Mouse (Mus musculus) left cerebral cortex, adult 2 months (tissue): ENCODE measurements at regions not wholly inside any gene's neighbourhood (a gene's known extent, or its start where the extent isn't known, plus 50 kb on each side); places are given as distances from the start of the nearest gene placed in this dataset.

ENCODE experiments used
- DNase-seq, 2 experiments: peaks; one replicate each; pipeline ENCODE4 v3.0.0; 2021 to 2022; ENCODE audit warnings: low spot score in 2 of 2, mixed read lengths in 1 of 2; ENCODE audit errors: extremely low spot score in 1 of 2
- H3K27ac ChIP-seq: fragments of 200-600 bp; 2 replicates; pipeline ENCODE4 v1.8.1; 2022
- H3K4me3 ChIP-seq: fragments of 200-600 bp; 2 replicates; pipeline ENCODE4 v1.8.1; 2022
- CTCF ChIP-seq: fragments of 200-600 bp; IDR thresholded peaks from 2 replicates; pipeline ENCODE4 v1.8.1; 2022; ENCODE audit warnings: antibody characterized with exemption, mild to moderate bottlenecking, moderate library complexity
- intact Hi-C: fragments of 180-260 bp; cut with DNase I; formaldehyde crosslinking; loops from one replicate; pipeline ENCODE4 v1.15.1; 2025

- DNase-seq: no peak
- intact Hi-C loops: no loop called here
- H3K27ac ChIP-seq: no peak overlapping the region
- H3K4me3 ChIP-seq: no peak overlapping the region
- TF ChIP-seq CTCF: no peak
These were observed 551.7 kb upstream of the Id4 start for GRCm38 (mm10) chr13:47709323-47709722.

- no peak for TF ChIP-seq CTCF
- Histone ChIP-seq H3K27ac (no peak overlapping the region), H3K4me3 (no peak overlapping the region)
- intact Hi-C loops: no loop called here
- DNase-seq: no peak
These were observed 548.5 kb upstream of the Id4 start for GRCm38 (mm10) chr13:47712507-47712906.

- H3K27ac ChIP-seq: no peak overlapping the region
- no peak for TF ChIP-seq CTCF
- H3K4me3 ChIP-seq: no peak overlapping the region
- intact Hi-C loops: no loop called here
- DNase-seq: no peak
These were observed 544.8 kb upstream of the Id4 start for GRCm38 (mm10) chr13:47716265-47716664.

- intact Hi-C loops: no loop called here
- TF ChIP-seq CTCF: no peak
- Histone ChIP-seq H3K27ac (no peak overlapping the region), H3K4me3 (no peak overlapping the region)
- no peak for DNase-seq
These were observed 540.4 kb upstream of the Id4 start for GRCm38 (mm10) chr13:47720645-47721044.

- TF ChIP-seq CTCF: no peak
- Histone ChIP-seq H3K4me3 (no peak overlapping the region), H3K27ac (no peak overlapping the region)
- intact Hi-C loops: no loop called here
- DNase-seq: no peak
These were observed 526.6 kb upstream of the Id4 start for GRCm38 (mm10) chr13:47734415-47734814.

- intact Hi-C loops: no loop called here
These were observed 525.5 kb upstream of the Id4 start for GRCm38 (mm10) chr13:47735426-47736063.

GRCm38 (mm10) chr13:47748906-47749305, 512.1 kb upstream of the Id4 start:
- no peak overlapping the region for H3K27ac ChIP-seq
- no peak overlapping the region for H3K4me3 ChIP-seq
- intact Hi-C loops: no loop called here
- no peak for TF ChIP-seq CTCF
- no peak for DNase-seq

More at GRCm38 (mm10) chr13:47735426-47736063, 525.5 kb upstream of the Id4 start:
- TF ChIP-seq CTCF: no peak
- DNase-seq: no peak
- H3K4me3 ChIP-seq: no peak overlapping the region
- no peak overlapping the region for H3K27ac ChIP-seq

DNA sequence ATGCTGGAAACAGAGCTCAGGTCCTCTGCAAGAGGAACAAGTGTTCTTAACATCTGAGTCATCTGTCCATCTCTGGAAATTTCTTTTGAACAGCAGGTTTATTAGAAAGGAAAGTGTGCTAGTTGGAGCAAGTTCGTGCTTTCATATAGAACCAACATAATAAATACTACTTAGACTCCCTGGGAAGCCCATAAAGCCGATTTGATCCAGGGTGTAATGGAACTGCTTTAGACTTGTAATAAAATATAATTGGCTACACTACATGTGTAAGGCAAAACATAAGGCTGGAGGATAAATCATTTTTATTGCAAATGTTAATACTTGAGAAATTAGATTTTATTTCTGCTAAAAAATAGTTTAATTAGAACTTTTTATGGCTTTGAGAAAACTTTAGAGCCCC, 510.0 kb upstream of the Id4 start:
- intact Hi-C loops: no loop called here
- TF ChIP-seq CTCF: no peak
- Histone ChIP-seq H3K4me3 (no peak overlapping the region), H3K27ac (no peak overlapping the region)
- no peak for DNase-seq

DNA sequence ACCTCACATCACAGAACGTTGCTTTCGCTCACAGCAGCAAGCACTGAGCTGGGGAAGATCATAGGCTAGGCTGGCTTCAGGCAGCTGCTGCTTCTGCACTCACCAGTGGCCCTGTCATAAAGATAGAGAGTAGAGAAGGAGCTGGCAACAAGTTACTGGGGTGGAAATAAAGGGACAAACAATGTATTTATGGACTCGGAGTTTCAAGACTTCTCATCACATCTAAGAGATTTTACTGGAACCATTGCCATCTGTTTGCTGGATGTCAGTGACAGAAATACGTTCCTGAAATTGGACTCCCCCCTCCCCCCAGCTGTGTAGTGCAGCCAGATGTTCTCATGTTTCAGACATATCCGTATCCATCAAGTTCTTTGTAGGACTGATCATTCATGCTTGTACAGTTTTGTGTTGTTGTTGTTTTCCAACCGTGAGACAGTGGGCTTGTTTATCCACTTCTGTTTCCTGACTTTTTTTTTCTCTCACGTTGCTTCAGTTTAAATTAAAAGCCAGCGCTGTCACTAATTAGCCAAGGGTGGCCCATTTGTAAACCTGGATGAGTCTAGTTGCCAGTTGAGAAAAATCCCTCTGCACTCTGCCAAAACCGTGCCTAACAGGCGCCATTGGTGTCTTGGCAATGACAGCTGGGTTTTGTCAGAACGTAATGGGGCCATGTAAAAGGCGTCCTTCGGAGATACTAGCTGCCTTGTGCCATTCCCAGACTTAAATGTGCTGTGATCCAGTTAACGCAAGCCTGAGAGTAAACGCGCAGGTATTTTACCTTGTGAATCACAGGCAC, 496.0 kb upstream of the Id4 start:
- H3K27ac ChIP-seq: no peak overlapping the region
- TF ChIP-seq CTCF: no peak
- intact Hi-C loops: no loop called here
- H3K4me3 ChIP-seq: no peak overlapping the region
- DNase-seq: no peak

DNA sequence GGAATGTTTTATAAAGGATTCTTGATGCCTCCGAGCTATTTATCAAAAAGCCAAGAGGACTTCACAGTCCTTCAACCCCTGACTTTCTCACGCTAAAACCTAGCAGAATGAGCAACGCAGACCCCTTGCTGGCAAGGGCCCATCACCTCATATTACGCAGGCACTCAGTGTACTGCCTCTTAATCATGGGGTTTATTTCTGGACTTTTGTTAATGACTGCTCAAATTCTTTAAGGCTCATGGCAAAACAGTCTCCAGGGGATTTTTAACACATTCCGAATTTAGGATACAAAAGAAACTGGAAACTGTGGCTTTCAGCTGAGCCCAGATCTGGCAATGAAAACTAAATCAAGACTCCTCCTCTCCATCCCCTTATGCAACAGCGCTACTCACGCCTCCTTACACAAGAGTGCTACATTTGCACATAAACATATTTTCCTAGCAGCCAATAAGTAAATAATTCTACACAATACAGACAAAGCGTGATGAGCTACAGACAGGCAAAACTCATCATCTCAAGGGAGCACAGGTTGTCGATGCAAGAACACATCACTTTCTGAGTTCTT, 492.0 kb upstream of the Id4 start:
- Histone ChIP-seq H3K4me3 (no peak overlapping the region), H3K27ac (no peak overlapping the region)
- TF ChIP-seq CTCF: no peak
- no peak for DNase-seq
- intact Hi-C loops: no loop called here

GRCm38 (mm10) chr13:47777206-47778099, 483.6 kb upstream of the Id4 start:
- intact Hi-C loops: no loop called here
- Histone ChIP-seq H3K4me3 (peak overlapping the region; percentile 7; the same call in 1 of the 2 replicates), H3K27ac (no peak overlapping the region)
- no peak for DNase-seq
- no peak for TF ChIP-seq CTCF
